Mouse (Mus musculus) C3H10T1/2 (cell line): ENCODE data around the gene Gpx2. TPM values are rescaled to one million over a fixed set of nuclear protein-coding genes. Genes with fewer than 3 reads are reported as not detected.

Source experiments
- polyA plus RNA-seq, 2 experiments: library from polyadenylated mRNA; unstranded; fragments of >200 nt; fragmentation: generic; extraction: Trizol; gene quantifications; one replicate each; pipeline ENCODE4 v1.2.1; 2012; ENCODE audit warnings: missing spikeins in 2 of 2

Gene Gpx2
- polyA plus RNA-seq = not detected

DNA sequence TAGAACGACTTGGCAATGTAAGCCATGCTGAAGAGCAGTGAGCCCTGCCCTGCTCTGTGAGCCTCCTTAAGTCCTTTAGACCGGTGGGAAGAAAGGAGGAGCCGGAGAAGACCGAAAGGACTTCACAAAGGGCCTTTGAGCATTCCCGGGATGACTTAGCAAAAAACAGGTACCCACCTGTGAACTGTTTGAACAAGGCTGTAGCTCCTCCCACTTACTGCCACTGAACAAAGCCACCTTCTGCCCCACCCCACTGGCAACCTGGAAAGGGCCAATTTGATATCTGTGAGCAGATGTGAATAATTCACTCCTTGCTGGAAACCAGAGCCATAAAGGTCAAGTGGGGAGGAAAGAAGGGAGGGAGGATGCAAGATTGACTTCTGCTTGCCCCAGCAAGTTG, at the start of gene Gpx2:
Gpx2 (minus strand) TSS at position 205 of the 400 bp plus-strand sequence.

DNA sequence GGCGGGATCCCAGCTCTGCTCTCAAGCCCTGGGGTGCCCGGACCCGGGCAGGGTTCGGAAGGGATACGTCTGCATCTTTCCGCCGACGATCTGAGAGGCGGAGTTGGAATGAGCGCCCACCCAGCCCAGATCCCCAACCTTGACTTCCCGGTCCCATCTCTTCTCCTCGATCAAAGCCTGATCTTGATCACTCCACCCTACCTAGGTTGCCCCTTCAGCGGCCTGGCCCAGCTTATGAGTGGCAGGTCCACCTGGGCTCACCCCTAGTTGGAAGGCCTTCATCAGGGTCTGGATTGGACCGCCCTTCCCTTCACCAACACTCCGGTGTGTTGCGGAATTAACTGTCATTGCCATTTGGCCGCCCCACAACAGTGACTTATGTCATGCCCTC, 27.3 kb upstream of the Gpx2 start, which contains the start of gene Rab15:
Rab15 (minus strand) TSS at position 258 of the 391 bp plus-strand sequence.

GRCm38 (mm10) chr12:76765354-76765851, 30.0 kb downstream of the Gpx2 start, which contains the start of the genes Churc1 and Fntb:
Gene Churc1, plus strand, starts transcription at chr12:76765538.
Gene Fntb, plus strand, starts transcription at chr12:76765589.

Other genes with a start within 250 kb of the Gpx2 start
- gene Sptb, start 85.0 kb downstream of the Gpx2 start, polyA plus RNA-seq = under 1 TPM; under 0.01 to 0.11 TPM
- 100 to 1,000 TPM in 1 of 2 experiments, 10 to 100 TPM in 1; 64.3 to 154 TPM for gene Churc1, start 30.0 kb downstream of the Gpx2 start, polyA plus RNA-seq
- 10 to 100 TPM; 17.9 to 20.2 TPM for gene Fntb, start 30.0 kb downstream of the Gpx2 start, polyA plus RNA-seq
- gene Rab15, start 27.4 kb upstream of the Gpx2 start, polyA plus RNA-seq = not detected
- gene Max, start 166.6 kb upstream of the Gpx2 start, polyA plus RNA-seq = 10 to 100 TPM; 13.0 to 35.1 TPM